Mouse (Mus musculus) lung, embryonic 16.5 days (tissue): ENCODE data around the gene Otub1. TPM values are rescaled to one million over a fixed set of nuclear protein-coding genes. Genes with fewer than 3 reads are reported as not detected.

ENCODE experiments used
- ATAC-seq: fragments of 200-750 bp; cut with Nextera tagmentation; 2 replicates; pipeline ENCODE4 v1.8.0; 2017; ENCODE audit warnings: low read depth, mild to moderate bottlenecking, moderate library complexity
- H3K27ac ChIP-seq: fragments of 300-500 bp; sonication (generic); 2 replicates; pipeline ENCODE4 v1.5.1; 2014; ENCODE audit warnings: mild to moderate bottlenecking, control low read depth, low read length
- H3K27me3 ChIP-seq: fragments of 300-500 bp; sonication (generic); 2 replicates; pipeline ENCODE4 v1.6.1; 2014; ENCODE audit warnings: low read depth, low read length, mixed read lengths; ENCODE audit not compliant: control insufficient read depth, insufficient read depth
- H3K36me3 ChIP-seq: fragments of 300-500 bp; sonication (generic); 2 replicates; pipeline ENCODE4 v1.6.1; 2014; ENCODE audit warnings: low read length; ENCODE audit not compliant: control insufficient read depth, insufficient read depth
- H3K4me1 ChIP-seq: fragments of 300-500 bp; sonication (generic); replicated peaks from 2 replicates; pipeline ENCODE4 v1.6.1; 2014; ENCODE audit warnings: low read length, mixed read lengths; ENCODE audit not compliant: control insufficient read depth, insufficient read depth
- H3K4me2 ChIP-seq: fragments of 300-500 bp; sonication (generic); 2 replicates; pipeline ENCODE4 v1.6.1; 2014; ENCODE audit warnings: low read depth, low read length, control low read depth
- H3K4me3 ChIP-seq: fragments of 300-500 bp; sonication (generic); 2 replicates; pipeline ENCODE4 v1.5.1; 2014; ENCODE audit warnings: mild to moderate bottlenecking, low read length, control low read depth
- H3K9ac ChIP-seq: fragments of 300-500 bp; sonication (generic); 2 replicates; pipeline ENCODE4 v1.6.1; 2014; ENCODE audit warnings: low read length, control low read depth
- H3K9me3 ChIP-seq: fragments of 300-500 bp; sonication (generic); 2 replicates; pipeline ENCODE4 v1.6.1; 2016; ENCODE audit warnings: low read length; ENCODE audit not compliant: control insufficient read depth
- WGBS: fragments of 180-500 bp; shearing (Covaris S2); extraction: QIAGEN DNeasy Blood & Tissue Kit; methylation state at CpG from one replicate; pipeline ENCODE4 v1.1.7; 2014; 5-methylcytosine and 5-hydroxymethylcytosine counted together
- polyA plus RNA-seq: library from polyadenylated mRNA; unstranded; fragments of >200 nt; fragmentation: Nextera tagmentation; extraction: Ambion mirVana; gene quantifications from 2 replicates; pipeline ENCODE4 v1.2.1, GENCODE M21; 2015

The Otub1 gene
- polyA plus RNA-seq, 1 experiment from 2014 or later: 187 TPM

DNA sequence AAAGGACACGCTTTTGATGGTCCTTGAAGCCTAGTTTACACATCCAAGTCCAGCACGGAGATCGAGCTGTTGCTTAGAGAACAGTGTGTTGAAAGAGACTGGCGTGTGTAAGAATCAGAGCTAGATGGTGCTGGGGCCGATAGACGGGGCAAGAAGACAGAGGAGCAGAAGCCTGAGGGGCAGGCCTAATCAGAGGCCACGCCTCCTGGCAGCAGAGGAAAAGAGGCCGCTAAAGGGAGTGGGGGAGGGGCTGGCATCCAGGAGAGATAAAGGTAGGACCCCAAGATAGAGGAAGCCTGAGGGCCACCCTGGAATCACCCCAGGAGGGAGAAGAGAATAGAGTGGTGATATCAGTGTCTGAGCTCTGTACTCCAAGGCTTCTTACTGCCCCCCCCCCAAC is 34.7 kb downstream of the Otub1 start:
- Histone ChIP-seq H3K9me3 (no peaks in the 10 kb centered on the region), H3K9ac (no peak overlapping the region), H3K4me2 (no peak overlapping the region), H3K27ac (no peak overlapping the region), H3K4me3 (no peak overlapping the region), H3K36me3 (no peaks in the 10 kb centered on the region), H3K27me3 (peaks cover 14% of the 10 kb centered on the region), H3K4me1 (peaks cover 11% of the 10 kb centered on the region)
- WGBS: 14% methylated on average over 8 of the region's 8 CpGs
- no peak for ATAC-seq

- WGBS: 73% methylated on average over 6 of the region's 6 CpGs
- Histone ChIP-seq H3K9me3 (no peaks in the 10 kb centered on the region), H3K36me3 (no peaks in the 10 kb centered on the region), H3K27ac (no peak overlapping the region), H3K27me3 (peaks cover 19% of the 10 kb centered on the region), H3K4me1 (peaks cover 15% of the 10 kb centered on the region), H3K9ac (no peak overlapping the region), H3K4me3 (no peak overlapping the region), H3K4me2 (no peak overlapping the region)
- no peak for ATAC-seq
Observed at GRCm38 (mm10) chr19:7170916-7171315, 35.2 kb downstream of the Otub1 start.

DNA sequence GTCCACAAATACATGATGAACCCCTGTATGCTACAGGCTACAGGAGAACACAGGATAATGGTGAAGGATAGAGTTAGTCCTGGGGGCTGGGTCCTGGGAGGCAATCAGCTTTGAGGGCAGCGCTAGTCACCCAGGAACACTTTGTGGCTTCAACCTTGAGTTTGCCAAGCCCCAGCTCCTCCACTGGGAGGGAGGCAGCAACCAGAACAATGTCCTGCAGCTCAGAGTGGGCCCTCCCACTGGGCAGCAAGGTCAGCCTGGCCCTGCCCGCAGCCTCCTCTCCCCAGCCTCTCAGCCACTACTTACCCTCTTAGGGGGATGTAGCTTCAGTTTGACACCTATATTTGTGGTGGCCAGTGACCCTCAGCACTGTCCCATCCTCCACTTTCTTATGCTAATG is 37.7 kb downstream of the Otub1 start:
- 42% methylated on average over 2 of the region's 2 CpGs for WGBS
- H3K36me3 ChIP-seq: no peaks in the 10 kb centered on the region
- ATAC-seq: no peak
- H3K4me2 ChIP-seq: no peak overlapping the region
- H3K27me3 ChIP-seq: peaks cover 43% of the 10 kb centered on the region
- H3K4me3 ChIP-seq: no peak overlapping the region
- no peak overlapping the region for H3K9ac ChIP-seq
- H3K9me3 ChIP-seq: no peaks in the 10 kb centered on the region
- peaks cover 27% of the 10 kb centered on the region for H3K4me1 ChIP-seq
- H3K27ac ChIP-seq: no peak overlapping the region

GRCm38 (mm10) chr19:7166767-7167166 is 39.3 kb downstream of the Otub1 start:
- H3K4me1 ChIP-seq: peaks cover 23% of the 10 kb centered on the region
- H3K4me2 ChIP-seq: no peak overlapping the region
- H3K27ac ChIP-seq: no peak overlapping the region
- ATAC-seq: no peak
- no peaks in the 10 kb centered on the region for H3K36me3 ChIP-seq
- no peak overlapping the region for H3K9ac ChIP-seq
- no peaks in the 10 kb centered on the region for H3K9me3 ChIP-seq
- 8% methylated on average over 6 of the region's 6 CpGs for WGBS
- H3K4me3 ChIP-seq: no peak overlapping the region
- peaks cover 46% of the 10 kb centered on the region for H3K27me3 ChIP-seq

GRCm38 (mm10) chr19:7166200-7166711 is 39.9 kb downstream of the Otub1 start:
- Histone ChIP-seq H3K27me3 (peaks cover 46% of the 10 kb centered on the region), H3K4me3 (peak overlapping the region; percentile 65), H3K4me2 (peak overlapping the region; percentile 100), H3K9me3 (no peaks in the 10 kb centered on the region), H3K36me3 (no peaks in the 10 kb centered on the region), H3K27ac (no peak overlapping the region), H3K9ac (peak overlapping the region; percentile 64), H3K4me1 (peaks cover 19% of the 10 kb centered on the region)
- peak; percentile 6; the same call in 1 of the 2 replicates for ATAC-seq
- WGBS: 4% methylated on average over 15 of the region's 15 CpGs

DNA sequence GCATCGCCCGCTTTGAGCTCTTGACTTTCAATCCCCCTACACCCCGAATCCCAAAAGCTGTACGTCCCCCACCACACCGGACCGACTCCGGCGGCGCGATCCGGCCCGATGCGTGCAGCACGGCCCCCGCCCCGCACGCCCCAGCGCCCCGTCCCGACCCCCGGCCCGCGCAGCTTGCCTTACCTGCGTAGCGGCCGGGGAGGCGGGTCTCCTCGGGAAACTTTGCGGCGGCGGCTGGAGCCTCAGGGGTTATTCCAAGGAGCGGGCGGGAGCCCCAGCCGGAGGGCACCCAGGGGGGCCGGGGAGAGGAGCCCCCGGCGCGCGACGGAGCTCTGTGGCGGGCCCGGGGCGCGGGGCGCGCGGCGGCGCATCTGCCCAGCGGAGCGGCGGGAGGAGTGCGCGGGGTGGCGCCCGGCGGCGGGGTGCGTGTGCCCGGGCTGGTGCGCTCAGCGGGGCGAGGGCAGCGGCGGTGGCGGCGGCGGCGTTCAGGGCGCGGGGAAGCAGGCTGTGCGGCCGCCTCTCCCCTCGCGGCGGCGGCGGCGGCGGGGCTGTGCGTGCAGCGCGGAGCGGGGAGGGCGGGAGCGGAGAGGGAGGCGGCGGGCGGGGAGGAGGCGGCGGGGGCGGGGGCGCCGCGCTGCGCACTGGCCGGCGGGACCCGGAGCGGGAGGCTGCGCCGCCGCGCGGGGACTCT is 40.5 kb downstream of the Otub1 start:
- H3K27ac ChIP-seq: no peak overlapping the region
- WGBS: under 1% methylated on average over 45 of the region's 105 CpGs
- H3K9me3 ChIP-seq: no peaks in the 10 kb centered on the region
- peak overlapping the region; percentile 100 for H3K4me2 ChIP-seq
- peak overlapping the region; percentile 64 for H3K9ac ChIP-seq
- H3K4me3 ChIP-seq: peak overlapping the region; percentile 65
- peaks cover 18% of the 10 kb centered on the region for H3K4me1 ChIP-seq
- H3K36me3 ChIP-seq: no peaks in the 10 kb centered on the region
- peak; percentile 14; the same call in 1 of the 2 replicates for ATAC-seq
- peaks cover 46% of the 10 kb centered on the region for H3K27me3 ChIP-seq

DNA sequence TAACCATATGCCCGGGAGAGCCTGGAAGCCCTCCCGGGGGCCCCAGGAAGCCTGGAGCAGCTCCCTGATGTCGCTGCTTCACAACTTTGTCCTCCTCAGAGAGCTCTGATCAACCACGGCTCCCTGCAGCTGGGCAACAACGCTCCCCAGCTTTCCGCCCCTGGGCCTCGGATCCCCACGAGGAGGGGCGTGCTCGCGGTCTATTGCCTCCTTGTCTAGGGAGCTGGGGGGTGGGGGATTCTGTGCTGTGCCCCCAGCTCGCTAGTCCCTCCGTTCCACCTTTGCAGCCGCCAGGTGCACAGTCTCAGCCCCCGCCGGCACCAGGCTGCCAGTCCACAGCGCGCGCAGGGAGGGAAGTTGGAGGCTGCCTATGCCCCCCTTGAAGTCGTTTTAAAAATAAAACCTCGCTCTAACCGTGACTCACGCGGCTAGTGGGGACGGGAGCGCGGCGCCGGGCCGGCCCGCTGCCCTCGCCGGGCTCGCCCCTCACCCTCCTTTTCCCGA is 41.2 kb downstream of the Otub1 start:
- Histone ChIP-seq H3K9me3 (no peaks in the 10 kb centered on the region), H3K4me3 (peak overlapping the region; percentile 65), H3K9ac (peak overlapping the region; percentile 64), H3K4me2 (peak overlapping the region; percentile 100), H3K27ac (no peak overlapping the region), H3K4me1 (peaks cover 26% of the 10 kb centered on the region), H3K36me3 (no peaks in the 10 kb centered on the region), H3K27me3 (peaks cover 46% of the 10 kb centered on the region)
- ATAC-seq: 0 out of 2 replicates have a peak, but pooled peaks have one; percentile 3
- under 1% methylated on average over 28 of the region's 35 CpGs for WGBS

DNA sequence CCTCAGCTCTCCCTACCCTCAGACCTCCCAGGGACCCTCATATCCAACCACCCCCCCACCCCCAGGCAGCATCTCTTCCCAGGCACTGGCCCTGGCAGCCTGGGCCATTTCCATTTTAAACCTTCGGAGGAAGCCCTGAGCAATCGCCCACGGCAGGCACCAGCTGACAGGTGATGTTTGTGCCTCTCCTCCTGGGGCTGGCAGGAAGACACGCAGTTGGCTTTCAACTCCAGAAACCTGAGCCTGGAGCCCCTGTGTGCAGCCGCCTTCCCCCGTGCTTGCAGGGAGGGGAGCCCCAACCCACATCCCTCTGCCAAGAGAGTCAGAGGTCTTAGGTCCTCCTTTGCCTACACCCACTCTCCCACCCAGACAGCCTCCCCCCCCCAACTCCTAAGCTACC is 41.9 kb downstream of the Otub1 start:
- ATAC-seq: no peak
- Histone ChIP-seq H3K4me1 (peaks cover 26% of the 10 kb centered on the region), H3K4me2 (no peak overlapping the region; the same call in 1 of the 2 replicates), H3K9me3 (no peaks in the 10 kb centered on the region), H3K27me3 (peaks cover 46% of the 10 kb centered on the region), H3K36me3 (no peaks in the 10 kb centered on the region), H3K27ac (no peak overlapping the region), H3K9ac (no peak overlapping the region), H3K4me3 (no peak overlapping the region)
- 11% methylated on average over 6 of the region's 6 CpGs for WGBS

GRCm38 (mm10) chr19:7161064-7161463 is 45.1 kb downstream of the Otub1 start:
- H3K9ac ChIP-seq: no peak overlapping the region
- H3K27ac ChIP-seq: no peak overlapping the region
- WGBS: 69% methylated on average over 3 of the region's 3 CpGs
- no peaks in the 10 kb centered on the region for H3K9me3 ChIP-seq
- no peak overlapping the region for H3K4me2 ChIP-seq
- H3K4me1 ChIP-seq: peaks cover 22% of the 10 kb centered on the region
- no peak for ATAC-seq
- H3K4me3 ChIP-seq: no peak overlapping the region
- H3K27me3 ChIP-seq: peaks cover 28% of the 10 kb centered on the region
- no peaks in the 10 kb centered on the region for H3K36me3 ChIP-seq
